Comparison of ENCODE assay signal across 14 mouse cellular contexts in genomic region chr1:58727747-58728589, GRCm38 (mm10). TPM values are rescaled to one million over a fixed set of nuclear protein-coding genes. Genes with fewer than 3 reads are reported as not detected.
A peak's percentile ranks its signal among the peaks of the same experiment; 100 is the strongest.
DNase-seq lines count a peak whose midpoint lies in the region; ATAC-seq and TF ChIP-seq lines count a peak whose summit lies in the region.
"Had no signal": no experiment of that assay in that cellular context is flagged by ENCODE, and none has a peak within 500 bp of the region (broad histone marks: within the 10 kb centered on the region; RNA-seq: fewer than 3 reads in every experiment).

No protein-coding gene starts in this region.

- no peaks in the 10 kb centered on the region for H3K27me3 ChIP-seq in heart, embryonic 12.5 days (replicated peaks)
- no peaks in the 10 kb centered on the region for H3K27me3 ChIP-seq in lung, postnatal 0 days (replicated peaks; ENCODE audit: insufficient read depth, low read length)
- H3K27me3 ChIP-seq: hindbrain, embryonic 13.5 days; limb, embryonic 12.5 days; midbrain, embryonic 13.5 days had no signal

- 74% methylated on average over 10 of the region's 10 CpGs for WGBS in heart, embryonic 12.5 days
- WGBS in lung, postnatal 0 days: 84% methylated on average over 10 of the region's 10 CpGs
- 87% methylated on average over 10 of the region's 10 CpGs for WGBS in macrophage (ENCODE audit: missing documents)

- no peak for DNase-seq in heart, postnatal 4 days
- DNase-seq in lung, postnatal 0 days (ENCODE audit: low spot score): no peak
- DNase-seq in lung, postnatal 4 days: no peak
- DNase-seq in cerebellum, adult 8-10 months: peak; percentile 60
- DNase-seq in ovary, postnatal 10 days (ENCODE audit: low spot score): no peak
- DNase-seq in kidney, adult 18-20 months: no peak

- no peak for ATAC-seq in heart, embryonic 12.5 days (ENCODE audit: insufficient number of reproducible peaks, low FRiP score)
- ATAC-seq in lung, postnatal 0 days: no peak
- ATAC-seq: midbrain, embryonic 13.5 days had no signal

- H3K4me2 ChIP-seq in heart, embryonic 12.5 days: no peak overlapping the region
- no peak overlapping the region for H3K4me2 ChIP-seq in lung, postnatal 0 days (replicated peaks; ENCODE audit: low read depth, low read length)
- H3K4me2 ChIP-seq: hindbrain, embryonic 13.5 days; limb, embryonic 12.5 days; midbrain, embryonic 13.5 days had no signal

- peaks cover 20% of the 10 kb centered on the region for H3K4me1 ChIP-seq in heart, embryonic 12.5 days (replicated peaks)
- H3K4me1 ChIP-seq in lung, postnatal 0 days (ENCODE audit: insufficient read depth, low read depth, low read length): no peaks in the 10 kb centered on the region
- H3K4me1 ChIP-seq: hindbrain, embryonic 13.5 days had no signal

- TF ChIP-seq EP300 in lung, postnatal 0 days (IDR thresholded peaks at IDR 0.05): no peak

- peak overlapping the region; percentile 5; the same call in 1 of the 2 replicates for H3K27ac ChIP-seq in heart, embryonic 12.5 days (ENCODE audit: poor library complexity, severe bottlenecking)
- peak overlapping the region; percentile 62 for H3K27ac ChIP-seq in lung, postnatal 0 days (ENCODE audit: low read length)
- H3K27ac ChIP-seq in macrophage: peak overlapping the region; percentile 94
- H3K27ac ChIP-seq: hindbrain, embryonic 13.5 days; limb, embryonic 12.5 days; midbrain, embryonic 13.5 days had no signal

- H3K9me3 ChIP-seq in heart, embryonic 12.5 days (replicated peaks): no peaks in the 10 kb centered on the region
- no peaks in the 10 kb centered on the region for H3K9me3 ChIP-seq in lung, postnatal 0 days (ENCODE audit: low read length)
- H3K9me3 ChIP-seq: hindbrain, embryonic 13.5 days; limb, embryonic 12.5 days; midbrain, embryonic 13.5 days had no signal

- H3K79me2 ChIP-seq in macrophage (ENCODE audit: inconsistent target): peaks cover 84% of the 10 kb centered on the region

- no peak overlapping the region for H3K4me3 ChIP-seq in heart, embryonic 12.5 days
- H3K4me3 ChIP-seq in lung, postnatal 0 days (ENCODE audit: low read depth, low read length): no peak overlapping the region
- peak overlapping the region; percentile 22 for H3K4me3 ChIP-seq in macrophage (ENCODE audit: inconsistent target)
- H3K4me3 ChIP-seq: hindbrain, embryonic 13.5 days; limb, embryonic 12.5 days; midbrain, embryonic 13.5 days had no signal

- no peak overlapping the region for H3K9ac ChIP-seq in heart, embryonic 12.5 days
- no peak overlapping the region for H3K9ac ChIP-seq in lung, postnatal 0 days (replicated peaks; ENCODE audit: low read depth)
- H3K9ac ChIP-seq: hindbrain, embryonic 13.5 days; limb, embryonic 12.5 days; midbrain, embryonic 13.5 days had no signal

- H3K36me3 ChIP-seq in heart, embryonic 12.5 days: peaks cover 44% of the 10 kb centered on the region
- H3K36me3 ChIP-seq in lung, postnatal 0 days (ENCODE audit: insufficient read depth, low read length): peaks cover 21% of the 10 kb centered on the region
- H3K36me3 ChIP-seq in macrophage (ENCODE audit: inconsistent target): peaks cover 8% of the 10 kb centered on the region; the same call in 1 of the 2 replicates

- TF ChIP-seq CTCF in lung, postnatal 0 days (IDR thresholded peaks at IDR 0.05): no peak

RNA-seq across cellular contexts. Expression of gene Cflar, which starts 16.7 kb away (rescaled TPM):
- polyA plus RNA-seq in heart, embryonic 12.5 days (2016; fragmentation: Nextera tagmentation; extraction: Ambion mirVana): 35.6 and 35.9 TPM in 2 replicates
- 10 to 100 TPM; 52.1 to 63.0 TPM for total RNA-seq in heart, postnatal 4 days (2021)
- 62.1 and 62.2 TPM in 2 replicates for polyA plus RNA-seq in lung, postnatal 0 days (2015; fragmentation: Nextera tagmentation; extraction: Ambion mirVana)
- 1,000 to 10,000 TPM in 14 of 26 experiments, 100 to 1,000 TPM in 12; 263 to 1,825 (median 1,068) TPM for total RNA-seq in macrophage (2018; cell fraction: chromatin; rRNA removed)
- 100 to 1,000 TPM in 22 of 26 experiments, 10 to 100 TPM in 4; 87.0 to 559 (median 288) TPM for total RNA-seq in macrophage (2018; cell fraction: cytosol; rRNA removed)
- 1,000 to 10,000 TPM in 17 of 26 experiments, 100 to 1,000 TPM in 9; 365 to 1,587 (median 1,196) TPM for total RNA-seq in macrophage (2018; cell fraction: nucleus; rRNA removed)
- 53.3 to 68.2 TPM (median 67.9 TPM) in 3 replicates for polyA plus RNA-seq in macrophage (2018)

RNA-seq across cellular contexts. Expression of gene Als2cr12, which starts 32.2 kb away (rescaled TPM):
- not detected in 2 replicates for polyA plus RNA-seq in heart, embryonic 12.5 days (2016; fragmentation: Nextera tagmentation; extraction: Ambion mirVana)
- total RNA-seq in heart, postnatal 4 days (2021): not detected
- 0.11 and 0.21 TPM in 2 replicates for polyA plus RNA-seq in lung, postnatal 0 days (2015; fragmentation: Nextera tagmentation; extraction: Ambion mirVana)
- not detected for total RNA-seq in macrophage (2018; cell fraction: chromatin; rRNA removed)
- not detected for total RNA-seq in macrophage (2018; cell fraction: cytosol; rRNA removed)
- total RNA-seq in macrophage (2018; cell fraction: nucleus; rRNA removed): not detected
- polyA plus RNA-seq in macrophage (2018): not detected in 3 replicates
- total RNA-seq: heart, adult 18-20 months had no signal
- polyA plus RNA-seq: hindbrain, embryonic 13.5 days; kidney, embryonic 14.5 days; limb, embryonic 12.5 days; lung, embryonic 16.5 days; midbrain, embryonic 13.5 days had no signal

Comparison
In these comparisons a context has a peak if more than half of its experiments do, and no peak if none do; other contexts are left out.
1. H3K27ac ChIP-seq: peak in every context shown above with its lines; median percentile 94 in macrophage; 62 in lung, postnatal 0 days; 5 in heart, embryonic 12.5 days.